Mouse (Mus musculus): ENCODE data around the gene Olfr585. TPM values are rescaled to one million over a fixed set of nuclear protein-coding genes. Genes with fewer than 3 reads are reported as not detected.

The Olfr585 gene
- not detected in 2 replicates for polyA plus RNA-seq (2012; rRNA removed)

- 95% methylated on average over 1 of the region's 1 CpGs for WGBS
- H3K4me3 ChIP-seq (ENCODE audit: control insufficient read depth, insufficient read depth, low read length) = no peak within 1 kb of the TSS
- no peak within 1 kb of the TSS for H3K27ac ChIP-seq (ENCODE audit: control insufficient read depth, insufficient read depth, low read length)
- H3K4me1 ChIP-seq (replicated peaks; ENCODE audit: control insufficient read depth, insufficient read depth, low read length) = no peaks in the 10 kb centered on the region
- no peaks in the 10 kb centered on the region for H3K27me3 ChIP-seq (ENCODE audit: control insufficient read depth, insufficient read depth, low read length)
- H3K36me3 ChIP-seq (ENCODE audit: control insufficient read depth, insufficient read depth, low read length) = no peaks in the 10 kb centered on the region
- no peak for DNase-seq
- no peak for TF ChIP-seq CTCF (IDR thresholded peaks at IDR 0.05; ENCODE audit: borderline replicate concordance, control insufficient read depth, extremely low read depth, insufficient read depth, low read length, poor library complexity)
Observed at GRCm38 (mm10) chr7:103097420-103097819, at the start of gene Olfr585. Gene Olfr585 (plus strand): TSS chr7:103097720.

GRCm38 (mm10) chr7:103051000-103051399, 46.5 kb upstream of the Olfr585 start, which contains the start of gene Olfr583:
Gene Olfr583 (plus strand): TSS chr7:103051300.
- no peak for TF ChIP-seq CTCF (IDR thresholded peaks at IDR 0.05; ENCODE audit: borderline replicate concordance, control insufficient read depth, extremely low read depth, insufficient read depth, low read length, poor library complexity)
- no peak for TF ChIP-seq POLR2A (IDR thresholded peaks at IDR 0.05; ENCODE audit: control insufficient read depth, extremely low read depth, insufficient read depth, low read length, poor library complexity)
- H3K36me3 ChIP-seq (ENCODE audit: control insufficient read depth, insufficient read depth, low read length) = no peaks in the 10 kb centered on the region
- DNase-seq = no peak
- H3K27me3 ChIP-seq (ENCODE audit: control insufficient read depth, insufficient read depth, low read length) = no peaks in the 10 kb centered on the region
- no peak within 1 kb of the TSS for H3K27ac ChIP-seq (ENCODE audit: control insufficient read depth, insufficient read depth, low read length)
- H3K4me1 ChIP-seq (replicated peaks; ENCODE audit: control insufficient read depth, insufficient read depth, low read length) = no peaks in the 10 kb centered on the region
- H3K4me3 ChIP-seq (ENCODE audit: control insufficient read depth, insufficient read depth, low read length) = no peak within 1 kb of the TSS
- WGBS = 93% methylated on average over 1 of the region's 1 CpGs

- no peak within 1 kb of the TSS for H3K4me3 ChIP-seq (ENCODE audit: control insufficient read depth, insufficient read depth, low read length)
- no peak for TF ChIP-seq POLR2A (IDR thresholded peaks at IDR 0.05; ENCODE audit: control insufficient read depth, extremely low read depth, insufficient read depth, low read length, poor library complexity)
- no peak within 1 kb of the TSS for H3K27ac ChIP-seq (ENCODE audit: control insufficient read depth, insufficient read depth, low read length)
- H3K36me3 ChIP-seq (ENCODE audit: control insufficient read depth, insufficient read depth, low read length) = no peaks in the 10 kb centered on the region
- no peaks in the 10 kb centered on the region for H3K4me1 ChIP-seq (replicated peaks; ENCODE audit: control insufficient read depth, insufficient read depth, low read length)
- 90% methylated on average over 1 of the region's 1 CpGs for WGBS
- no peaks in the 10 kb centered on the region for H3K27me3 ChIP-seq (ENCODE audit: control insufficient read depth, insufficient read depth, low read length)
- no peak for DNase-seq
Observed at GRCm38 (mm10) chr7:103081585-103081984, 15.9 kb upstream of the Olfr585 start, which contains the start of gene Olfr584. Gene Olfr584 (plus strand): TSS chr7:103081885.

- no peak overlapping the region for H3K27ac ChIP-seq (ENCODE audit: control insufficient read depth, insufficient read depth, low read length)
- no peak for TF ChIP-seq CTCF (IDR thresholded peaks at IDR 0.05; ENCODE audit: borderline replicate concordance, control insufficient read depth, extremely low read depth, insufficient read depth, low read length, poor library complexity)
- TF ChIP-seq POLR2A (IDR thresholded peaks at IDR 0.05; ENCODE audit: control insufficient read depth, extremely low read depth, insufficient read depth, low read length, poor library complexity) = no peak
- H3K27me3 ChIP-seq (ENCODE audit: control insufficient read depth, insufficient read depth, low read length) = no peaks in the 10 kb centered on the region
- DNase-seq = no peak
- H3K4me1 ChIP-seq (replicated peaks; ENCODE audit: control insufficient read depth, insufficient read depth, low read length) = no peaks in the 10 kb centered on the region
- 73% methylated on average over 3 of the region's 3 CpGs for WGBS
- H3K4me3 ChIP-seq (ENCODE audit: control insufficient read depth, insufficient read depth, low read length) = no peak overlapping the region
- H3K36me3 ChIP-seq (ENCODE audit: control insufficient read depth, insufficient read depth, low read length) = no peaks in the 10 kb centered on the region
Observed at GRCm38 (mm10) chr7:103119406-103119805, 21.9 kb downstream of the Olfr585 start.

GRCm38 (mm10) chr7:103125538-103125937, 28.0 kb downstream of the Olfr585 start, which contains the start of gene Olfr586:
Gene Olfr586 (minus strand): TSS chr7:103125638.
- Histone ChIP-seq H3K27ac (ENCODE audit: control insufficient read depth, insufficient read depth, low read length) (no peak within 1 kb of the TSS), H3K36me3 (ENCODE audit: control insufficient read depth, insufficient read depth, low read length) (no peaks in the 10 kb centered on the region), H3K4me1 (replicated peaks; ENCODE audit: control insufficient read depth, insufficient read depth, low read length) (no peaks in the 10 kb centered on the region), H3K4me3 (ENCODE audit: control insufficient read depth, insufficient read depth, low read length) (no peak within 1 kb of the TSS), H3K27me3 (ENCODE audit: control insufficient read depth, insufficient read depth, low read length) (no peaks in the 10 kb centered on the region)
- WGBS = 97% methylated on average over 3 of the region's 3 CpGs
- DNase-seq = no peak
- TF ChIP-seq POLR2A (IDR thresholded peaks at IDR 0.05; ENCODE audit: control insufficient read depth, extremely low read depth, insufficient read depth, low read length, poor library complexity) (no peak), CTCF (IDR thresholded peaks at IDR 0.05; ENCODE audit: borderline replicate concordance, control insufficient read depth, extremely low read depth, insufficient read depth, low read length, poor library complexity) (no peak)

- 87% methylated on average over 1 of the region's 1 CpGs for WGBS
- no peaks in the 10 kb centered on the region for H3K36me3 ChIP-seq (ENCODE audit: control insufficient read depth, insufficient read depth, low read length)
- H3K27ac ChIP-seq (ENCODE audit: control insufficient read depth, insufficient read depth, low read length) = no peak within 1 kb of the TSS
- H3K4me1 ChIP-seq (replicated peaks; ENCODE audit: control insufficient read depth, insufficient read depth, low read length) = no peaks in the 10 kb centered on the region
- DNase-seq = no peak
- H3K4me3 ChIP-seq (ENCODE audit: control insufficient read depth, insufficient read depth, low read length) = no peak within 1 kb of the TSS
- H3K27me3 ChIP-seq (ENCODE audit: control insufficient read depth, insufficient read depth, low read length) = no peaks in the 10 kb centered on the region
- TF ChIP-seq CTCF (IDR thresholded peaks at IDR 0.05; ENCODE audit: borderline replicate concordance, control insufficient read depth, extremely low read depth, insufficient read depth, low read length, poor library complexity) = no peak
- TF ChIP-seq POLR2A (IDR thresholded peaks at IDR 0.05; ENCODE audit: control insufficient read depth, extremely low read depth, insufficient read depth, low read length, poor library complexity) = no peak
Observed at GRCm38 (mm10) chr7:103140579-103140978, 43.1 kb downstream of the Olfr585 start, which contains the start of gene Olfr588-ps1. Gene Olfr588-ps1 (plus strand): TSS chr7:103140879.

Other genes with a start within 250 kb of the Olfr585 start
- not detected in 2 replicates for gene Olfr566, start 239.0 kb upstream of the Olfr585 start, polyA plus RNA-seq (2012; rRNA removed)
- gene Olfr568, start 220.6 kb upstream of the Olfr585 start, polyA plus RNA-seq (2012; rRNA removed) = not detected in 2 replicates
- gene Olfr569, start 206.8 kb upstream of the Olfr585 start, polyA plus RNA-seq (2012; rRNA removed) = not detected in 2 replicates
- not detected in 2 replicates for gene Olfr570, start 203.1 kb upstream of the Olfr585 start, polyA plus RNA-seq (2012; rRNA removed)
- gene Olfr571, start 180.2 kb upstream of the Olfr585 start, polyA plus RNA-seq (2012; rRNA removed) = not detected in 2 replicates
- gene Olfr572, start 173.3 kb upstream of the Olfr585 start, polyA plus RNA-seq (2012; rRNA removed) = not detected in 2 replicates
- gene Olfr573-ps1, start 155.1 kb upstream of the Olfr585 start, polyA plus RNA-seq (2012; rRNA removed) = not detected in 2 replicates
- not detected in 2 replicates for gene Olfr574, start 149.3 kb upstream of the Olfr585 start, polyA plus RNA-seq (2012; rRNA removed)
- not detected in 2 replicates for gene Olfr575, start 138.9 kb upstream of the Olfr585 start, polyA plus RNA-seq (2012; rRNA removed)
- gene Olfr576, start 135.1 kb upstream of the Olfr585 start, polyA plus RNA-seq (2012; rRNA removed) = not detected in 2 replicates
- gene Olfr577, start 121.8 kb upstream of the Olfr585 start, polyA plus RNA-seq (2012; rRNA removed) = not detected in 2 replicates
- not detected in 2 replicates for gene Olfr578, start 108.4 kb upstream of the Olfr585 start, polyA plus RNA-seq (2012; rRNA removed)
- gene Olfr582, start 59.7 kb upstream of the Olfr585 start, polyA plus RNA-seq (2012; rRNA removed) = not detected in 2 replicates
- not detected in 2 replicates for gene Olfr583, start 46.4 kb upstream of the Olfr585 start, polyA plus RNA-seq (2012; rRNA removed)
- gene Olfr584, start 15.8 kb upstream of the Olfr585 start, polyA plus RNA-seq (2012; rRNA removed) = not detected in 2 replicates
- not detected in 2 replicates for gene Olfr586, start 27.9 kb downstream of the Olfr585 start, polyA plus RNA-seq (2012; rRNA removed)
- gene Olfr588-ps1, start 43.2 kb downstream of the Olfr585 start, polyA plus RNA-seq (2012; rRNA removed) = not detected in 2 replicates
- gene Olfr589, start 58.6 kb downstream of the Olfr585 start, polyA plus RNA-seq (2012; rRNA removed) = not detected in 2 replicates
- not detected in 2 replicates for gene Olfr591, start 80.6 kb downstream of the Olfr585 start, polyA plus RNA-seq (2012; rRNA removed)
- gene Olfr592, start 87.1 kb downstream of the Olfr585 start, polyA plus RNA-seq (2012; rRNA removed) = not detected in 2 replicates
- gene Olfr593, start 114.1 kb downstream of the Olfr585 start, polyA plus RNA-seq (2012; rRNA removed) = not detected in 2 replicates
- gene Olfr594, start 119.3 kb downstream of the Olfr585 start, polyA plus RNA-seq (2012; rRNA removed) = not detected in 2 replicates
- gene Usp17ld, start 154.8 kb downstream of the Olfr585 start, polyA plus RNA-seq (2012; rRNA removed) = not detected in 2 replicates
- gene Olfr596, start 207.9 kb downstream of the Olfr585 start, polyA plus RNA-seq (2012; rRNA removed) = not detected in 2 replicates
- not detected in 2 replicates for gene Olfr597, start 218.6 kb downstream of the Olfr585 start, polyA plus RNA-seq (2012; rRNA removed)
- gene Olfr598, start 225.8 kb downstream of the Olfr585 start, polyA plus RNA-seq (2012; rRNA removed) = not detected in 2 replicates
- gene Olfr599, start 238.2 kb downstream of the Olfr585 start, polyA plus RNA-seq (2012; rRNA removed) = not detected in 2 replicates